Mouse (Mus musculus) heart, postnatal 36 days (tissue): ENCODE measurements around the gene Amacr. TPM values are rescaled to one million over a fixed set of nuclear protein-coding genes. Genes with fewer than 3 reads are reported as not detected.

Experiments
- total RNA-seq, 2 experiments: library from RNA; stranded (reverse); gene quantifications; 2 replicates each; pipeline ENCODE4 v1.2.3; 2021

Amacr gene
- total RNA-seq, 2 experiments from 2014 or later = 27.9 to 29.4 TPM

Other genes with a start within 250 kb of the Amacr start
- under 1 TPM in 1 of 2 experiments, not detected in 1; 0.17 TPM for gene C1qtnf3, start 29.4 kb upstream of the Amacr start, total RNA-seq
- not detected for gene Slc45a2, start 19.0 kb downstream of the Amacr start, total RNA-seq
- under 1 TPM in 1 of 2 experiments, not detected in 1; 0.08 TPM for gene Rxfp3, start 56.2 kb downstream of the Amacr start, total RNA-seq
- 1 to 10 TPM; 3.4 to 5.0 TPM for gene Adamts12, start 83.0 kb downstream of the Amacr start, total RNA-seq